Mouse (Mus musculus): ENCODE data around the gene Trove2. TPM values are rescaled to one million over a fixed set of nuclear protein-coding genes. Genes with fewer than 3 reads are reported as not detected.

Trove2 gene
- polyA plus RNA-seq, 1 experiment from 2014 or later: 27.4 TPM

- H3K9me3 ChIP-seq (ENCODE audit: control insufficient read depth, low read length): no peaks in the 10 kb centered on the region
- no peaks in the 10 kb centered on the region for H3K27me3 ChIP-seq (replicated peaks; ENCODE audit: control insufficient read depth, insufficient read depth, low read length)
- no peak overlapping the region for H3K27ac ChIP-seq (ENCODE audit: low read depth, low read length)
- H3K9ac ChIP-seq (ENCODE audit: low read depth, low read length): no peak overlapping the region
- no peak overlapping the region for H3K4me2 ChIP-seq (ENCODE audit: low read length)
- 83% methylated on average over 6 of the region's 6 CpGs for WGBS
- ATAC-seq: no peak
- no peak overlapping the region for H3K4me3 ChIP-seq (ENCODE audit: low read length)
- peaks cover 21% of the 10 kb centered on the region for H3K4me1 ChIP-seq (ENCODE audit: control insufficient read depth, insufficient read depth, low read depth, low read length)
- peaks cover 5% of the 10 kb centered on the region; the same call in 1 of the 2 replicates for H3K36me3 ChIP-seq (ENCODE audit: control insufficient read depth, insufficient read depth, low read length)
Observed at GRCm38 (mm10) chr1:143773909-143774308, 3.0 kb downstream of the Trove2 start.

DNA sequence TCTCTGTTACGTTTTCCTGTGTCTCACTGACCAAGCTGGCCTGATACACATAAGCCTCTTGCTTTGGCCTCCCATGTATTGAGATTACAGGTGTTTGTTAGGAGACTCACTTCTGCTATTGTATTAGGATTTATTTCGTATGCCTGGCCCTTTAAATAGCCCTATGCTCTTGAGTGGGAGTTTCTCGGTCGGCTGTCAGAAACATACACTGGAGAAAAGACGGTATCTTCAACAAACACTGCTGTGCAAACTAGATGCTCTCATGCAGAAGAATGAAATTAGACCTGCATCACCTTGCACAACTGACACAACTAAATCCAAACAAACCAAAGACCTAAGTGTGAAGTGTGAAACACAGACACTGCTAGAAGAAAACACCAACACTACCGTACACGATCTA lies 3.8 kb downstream of the Trove2 start:
- Histone ChIP-seq H3K27ac (ENCODE audit: low read depth, low read length) (no peak overlapping the region), H3K4me2 (ENCODE audit: low read length) (no peak overlapping the region), H3K36me3 (ENCODE audit: control insufficient read depth, insufficient read depth, low read length) (peaks cover 8% of the 10 kb centered on the region; the same call in 1 of the 2 replicates), H3K4me1 (ENCODE audit: control insufficient read depth, insufficient read depth, low read depth, low read length) (peaks cover 14% of the 10 kb centered on the region), H3K9ac (ENCODE audit: low read depth, low read length) (no peak overlapping the region), H3K27me3 (replicated peaks; ENCODE audit: control insufficient read depth, insufficient read depth, low read length) (no peaks in the 10 kb centered on the region), H3K4me3 (ENCODE audit: low read length) (no peak overlapping the region), H3K9me3 (ENCODE audit: control insufficient read depth, low read length) (no peaks in the 10 kb centered on the region)
- 72% methylated on average over 7 of the region's 7 CpGs for WGBS
- ATAC-seq: no peak

DNA sequence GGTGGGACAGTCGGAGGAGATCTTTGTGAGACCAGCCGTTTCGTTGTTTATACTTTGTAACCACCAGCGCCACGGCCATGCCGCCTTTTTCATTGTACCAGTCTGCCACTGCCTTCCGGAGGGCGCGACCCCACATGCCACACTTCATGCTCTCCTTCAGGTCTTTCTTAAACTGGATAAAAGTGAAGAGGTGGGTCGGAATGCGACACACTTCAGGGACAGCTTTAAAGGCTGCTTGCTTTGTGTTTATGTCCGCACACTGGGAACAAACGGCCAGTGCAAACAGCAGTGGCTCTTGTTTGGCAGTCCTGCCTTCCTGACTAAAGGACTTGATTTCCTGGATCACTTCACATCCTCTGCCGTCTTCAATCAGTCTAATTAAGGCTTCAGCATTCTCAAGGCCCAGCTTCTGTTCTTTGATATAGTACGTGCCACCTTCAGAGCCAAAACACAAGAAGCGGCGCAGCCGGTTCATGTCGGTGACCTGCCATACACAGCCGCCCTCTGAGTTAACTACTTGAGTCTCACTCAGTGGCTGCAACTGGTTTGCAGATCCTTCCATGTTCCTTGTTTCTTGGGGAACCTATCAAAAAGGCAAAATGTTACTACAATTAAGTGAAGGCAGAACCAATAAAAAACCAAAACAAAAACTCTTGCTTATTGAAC lies 6.3 kb downstream of the Trove2 start:
- H3K36me3 ChIP-seq (ENCODE audit: control insufficient read depth, insufficient read depth, low read length): peaks cover 15% of the 10 kb centered on the region; the same call in 1 of the 2 replicates
- H3K27me3 ChIP-seq (replicated peaks; ENCODE audit: control insufficient read depth, insufficient read depth, low read length): no peaks in the 10 kb centered on the region
- H3K4me2 ChIP-seq (ENCODE audit: low read length): no peak overlapping the region
- no peak overlapping the region for H3K9ac ChIP-seq (ENCODE audit: low read depth, low read length)
- H3K4me3 ChIP-seq (ENCODE audit: low read length): no peak overlapping the region
- 50% methylated on average over 20 of the region's 20 CpGs for WGBS
- ATAC-seq: no peak; the same call in 1 of the 2 replicates
- peaks cover 11% of the 10 kb centered on the region for H3K4me1 ChIP-seq (ENCODE audit: control insufficient read depth, insufficient read depth, low read depth, low read length)
- no peak overlapping the region for H3K27ac ChIP-seq (ENCODE audit: low read depth, low read length)
- no peaks in the 10 kb centered on the region for H3K9me3 ChIP-seq (ENCODE audit: control insufficient read depth, low read length)

DNA sequence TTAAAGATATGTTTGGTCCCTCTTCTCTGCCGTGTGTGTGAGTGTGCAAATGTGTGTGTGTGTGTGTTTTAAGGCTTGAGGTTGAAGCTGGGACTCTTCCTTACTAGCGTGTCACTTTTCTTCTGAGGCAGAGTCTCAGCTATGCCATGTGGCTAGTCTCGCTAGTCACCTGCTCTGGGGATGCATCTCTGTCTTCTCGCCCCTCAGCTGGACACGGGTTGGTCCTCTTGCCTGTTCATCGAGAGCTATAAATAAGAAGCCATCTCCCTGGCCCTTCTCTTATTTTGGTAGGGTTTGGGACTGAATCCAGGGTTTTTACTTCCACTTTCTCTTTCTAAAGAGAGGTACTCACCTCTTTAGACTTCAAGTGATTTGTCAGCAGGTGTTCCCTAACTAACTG lies 10.6 kb downstream of the Trove2 start:
- no peaks in the 10 kb centered on the region; the same call in 1 of the 2 replicates for H3K4me1 ChIP-seq (ENCODE audit: control insufficient read depth, insufficient read depth, low read depth, low read length)
- H3K4me2 ChIP-seq (ENCODE audit: low read length): no peak overlapping the region
- no peak overlapping the region for H3K9ac ChIP-seq (ENCODE audit: low read depth, low read length)
- no peaks in the 10 kb centered on the region for H3K9me3 ChIP-seq (ENCODE audit: control insufficient read depth, low read length)
- no peak overlapping the region for H3K4me3 ChIP-seq (ENCODE audit: low read length)
- 97% methylated on average over 6 of the region's 6 CpGs for WGBS
- H3K27ac ChIP-seq (ENCODE audit: low read depth, low read length): no peak overlapping the region
- H3K36me3 ChIP-seq (ENCODE audit: control insufficient read depth, insufficient read depth, low read length): peaks cover 29% of the 10 kb centered on the region
- no peaks in the 10 kb centered on the region for H3K27me3 ChIP-seq (replicated peaks; ENCODE audit: control insufficient read depth, insufficient read depth, low read length)
- ATAC-seq: no peak

DNA sequence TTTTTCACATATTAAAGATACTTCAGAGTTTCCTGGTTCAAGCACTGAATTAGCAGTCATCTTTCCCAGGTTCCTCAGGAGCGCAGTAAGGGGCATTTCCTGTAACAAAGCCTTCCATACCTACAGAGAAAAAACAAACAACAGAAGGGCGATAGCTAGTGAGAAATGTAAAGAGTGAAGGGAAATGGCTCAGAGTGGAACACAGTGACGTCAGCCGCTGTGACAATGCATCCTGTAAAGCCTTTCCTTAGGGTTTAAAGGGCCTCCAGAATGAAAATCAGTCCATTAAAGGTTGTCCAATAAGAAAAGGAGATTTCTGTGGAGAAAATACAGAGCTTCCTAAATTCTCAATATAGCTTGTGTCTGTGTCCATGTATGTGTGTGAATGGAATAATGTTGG lies 11.1 kb downstream of the Trove2 start:
- Histone ChIP-seq H3K36me3 (ENCODE audit: control insufficient read depth, insufficient read depth, low read length) (peaks cover 33% of the 10 kb centered on the region), H3K9me3 (ENCODE audit: control insufficient read depth, low read length) (no peaks in the 10 kb centered on the region), H3K9ac (ENCODE audit: low read depth, low read length) (no peak overlapping the region), H3K4me1 (ENCODE audit: control insufficient read depth, insufficient read depth, low read depth, low read length) (no peaks in the 10 kb centered on the region; the same call in 1 of the 2 replicates), H3K4me2 (ENCODE audit: low read length) (no peak overlapping the region), H3K27ac (ENCODE audit: low read depth, low read length) (no peak overlapping the region), H3K4me3 (ENCODE audit: low read length) (no peak overlapping the region), H3K27me3 (replicated peaks; ENCODE audit: control insufficient read depth, insufficient read depth, low read length) (no peaks in the 10 kb centered on the region)
- WGBS: 87% methylated on average over 4 of the region's 4 CpGs
- no peak for ATAC-seq

- no peaks in the 10 kb centered on the region for H3K4me1 ChIP-seq (ENCODE audit: control insufficient read depth, insufficient read depth, low read depth, low read length)
- H3K9ac ChIP-seq (ENCODE audit: low read depth, low read length): no peak overlapping the region
- peaks cover 40% of the 10 kb centered on the region for H3K36me3 ChIP-seq (ENCODE audit: control insufficient read depth, insufficient read depth, low read length)
- H3K27ac ChIP-seq (ENCODE audit: low read depth, low read length): no peak overlapping the region
- no peaks in the 10 kb centered on the region for H3K27me3 ChIP-seq (replicated peaks; ENCODE audit: control insufficient read depth, insufficient read depth, low read length)
- no peak overlapping the region for H3K4me3 ChIP-seq (ENCODE audit: low read length)
- 63% methylated on average over 1 of the region's 1 CpGs for WGBS
- H3K4me2 ChIP-seq (ENCODE audit: low read length): no peak overlapping the region
- ATAC-seq: no peak
- H3K9me3 ChIP-seq (ENCODE audit: control insufficient read depth, low read length): no peaks in the 10 kb centered on the region
Observed at GRCm38 (mm10) chr1:143764443-143764842, 12.4 kb downstream of the Trove2 start.

GRCm38 (mm10) chr1:143762159-143762558 lies 14.7 kb downstream of the Trove2 start:
- Histone ChIP-seq H3K9ac (ENCODE audit: low read depth, low read length) (no peak overlapping the region), H3K4me2 (ENCODE audit: low read length) (no peak overlapping the region), H3K4me3 (ENCODE audit: low read length) (no peak overlapping the region), H3K27ac (ENCODE audit: low read depth, low read length) (no peak overlapping the region), H3K27me3 (replicated peaks; ENCODE audit: control insufficient read depth, insufficient read depth, low read length) (no peaks in the 10 kb centered on the region), H3K4me1 (ENCODE audit: control insufficient read depth, insufficient read depth, low read depth, low read length) (no peaks in the 10 kb centered on the region), H3K36me3 (ENCODE audit: control insufficient read depth, insufficient read depth, low read length) (peaks cover 52% of the 10 kb centered on the region), H3K9me3 (ENCODE audit: control insufficient read depth, low read length) (no peaks in the 10 kb centered on the region)
- no peak for ATAC-seq
- 98% methylated on average over 8 of the region's 8 CpGs for WGBS

- Histone ChIP-seq H3K4me3 (ENCODE audit: low read length) (no peak overlapping the region), H3K4me2 (ENCODE audit: low read length) (no peak overlapping the region), H3K9me3 (ENCODE audit: control insufficient read depth, low read length) (no peaks in the 10 kb centered on the region), H3K27ac (ENCODE audit: low read depth, low read length) (no peak overlapping the region), H3K4me1 (ENCODE audit: control insufficient read depth, insufficient read depth, low read depth, low read length) (peaks cover 1% of the 10 kb centered on the region; the same call in 1 of the 2 replicates), H3K9ac (ENCODE audit: low read depth, low read length) (no peak overlapping the region), H3K36me3 (ENCODE audit: control insufficient read depth, insufficient read depth, low read length) (peaks cover 11% of the 10 kb centered on the region), H3K27me3 (replicated peaks; ENCODE audit: control insufficient read depth, insufficient read depth, low read length) (no peaks in the 10 kb centered on the region)
- WGBS: 89% methylated on average over 10 of the region's 10 CpGs
- ATAC-seq: no peak
Observed at GRCm38 (mm10) chr1:143745871-143746270, 31.0 kb downstream of the Trove2 start.

DNA sequence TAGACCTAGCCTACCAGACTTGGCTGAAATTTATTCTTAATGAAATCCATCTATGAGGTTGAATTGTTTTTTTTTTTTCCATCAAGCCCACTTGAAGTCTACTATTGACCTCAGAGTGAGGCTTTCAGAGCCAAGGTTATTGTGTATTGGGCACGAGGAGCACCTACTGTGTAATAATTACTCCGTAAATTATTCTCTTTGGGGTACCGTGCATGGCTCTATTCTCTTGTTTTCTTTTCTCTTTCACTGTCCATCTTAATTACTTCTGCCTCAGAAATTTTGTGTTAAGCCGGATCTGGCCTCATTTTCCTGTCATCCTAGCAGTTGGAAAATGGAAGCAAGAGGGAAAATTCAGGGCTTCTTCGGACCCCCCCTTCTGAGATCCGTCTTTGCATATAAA lies 34.7 kb downstream of the Trove2 start:
- Histone ChIP-seq H3K9ac (ENCODE audit: low read depth, low read length) (no peak overlapping the region), H3K36me3 (ENCODE audit: control insufficient read depth, insufficient read depth, low read length) (peaks cover 4% of the 10 kb centered on the region), H3K4me2 (ENCODE audit: low read length) (no peak overlapping the region), H3K27ac (ENCODE audit: low read depth, low read length) (no peak overlapping the region), H3K9me3 (ENCODE audit: control insufficient read depth, low read length) (no peaks in the 10 kb centered on the region), H3K27me3 (replicated peaks; ENCODE audit: control insufficient read depth, insufficient read depth, low read length) (no peaks in the 10 kb centered on the region), H3K4me3 (ENCODE audit: low read length) (no peak overlapping the region), H3K4me1 (ENCODE audit: control insufficient read depth, insufficient read depth, low read depth, low read length) (peaks cover 3% of the 10 kb centered on the region)
- ATAC-seq: no peak
- 42% methylated on average over 6 of the region's 6 CpGs for WGBS

Measured in hindbrain, embryonic 16.5 days (tissue).